Mouse (Mus musculus) cortical plate, adult 2 months (tissue): ENCODE results near the gene Crb1. TPM values are rescaled to one million over a fixed set of nuclear protein-coding genes. Genes with fewer than 3 reads are reported as not detected.
A peak's percentile ranks its signal among the peaks of the same experiment; 100 is the strongest.
"Not testable (repeated sequence)": the region's sequence is repeated elsewhere in the genome, so short reads cannot be mapped to it uniquely, and the experiment has no call there.

ENCODE experiments used
- H3K27ac ChIP-seq: fragments of 200-500 bp; 2 replicates; pipeline ENCODE4 v1.5.1; 2012; ENCODE audit warnings: low read length, control low read depth, inconsistent platforms; ENCODE audit not compliant: insufficient read depth
- H3K4me1 ChIP-seq: fragments of 200-500 bp; 2 replicates; pipeline ENCODE4 v1.6.1; 2011; ENCODE audit warnings: low read length; ENCODE audit not compliant: control insufficient read depth, insufficient read depth
- H3K4me3 ChIP-seq: fragments of 200-500 bp; 2 replicates; pipeline ENCODE4 v1.5.1; 2011; ENCODE audit warnings: mild to moderate bottlenecking, low read length, control low read depth; ENCODE audit not compliant: insufficient read depth
- CTCF ChIP-seq: fragments of 200-500 bp; IDR thresholded peaks from 2 replicates; pipeline ENCODE4 v1.5.1; 2011; ENCODE audit warnings: mild to moderate bottlenecking, control low read depth, low read length; ENCODE audit not compliant: insufficient read depth; ENCODE audit errors: extremely low read depth
- POLR2A ChIP-seq: fragments of 200-500 bp; IDR thresholded peaks from 2 replicates; pipeline ENCODE4 v1.6.1; 2011; ENCODE audit warnings: mild to moderate bottlenecking, low read length, control low read depth; ENCODE audit not compliant: insufficient read depth; ENCODE audit errors: extremely low read depth
- polyA plus RNA-seq: library from polyadenylated mRNA; depleted of rRNA; stranded (reverse); fragments of >200 nt; gene quantifications from 2 replicates; pipeline ENCODE4 v1.2.3, GENCODE M21; 2012; rRNA removed

Crb1 gene
- polyA plus RNA-seq = 0.13 and 0.21 TPM in 2 replicates

- Histone ChIP-seq H3K27ac (no peak within 1 kb of the TSS), H3K4me3 (no peak within 1 kb of the TSS), H3K4me1 (no peaks in the 10 kb centered on the region)
- TF ChIP-seq POLR2A (no peak), CTCF (no peak)
These were observed at the start of gene Crb1 for GRCm38 (mm10) chr1:139376638-139377286. TSS of gene Crb1 (minus strand) at chr1:139377100.

- H3K27ac ChIP-seq = no peak overlapping the region
- H3K4me1 ChIP-seq = peaks cover 12% of the 10 kb centered on the region
- TF ChIP-seq CTCF (no peak), POLR2A (no peak)
These were observed 48.1 kb upstream of the Crb1 start for GRCm38 (mm10) chr1:139425006-139425405.

GRCm38 (mm10) chr1:139423931-139424330 is 47.0 kb upstream of the Crb1 start:
- peak overlapping the region; percentile 15 for H3K4me3 ChIP-seq
- H3K27ac ChIP-seq = no peak overlapping the region
- H3K4me1 ChIP-seq = peaks cover 12% of the 10 kb centered on the region
- TF ChIP-seq POLR2A (no peak), CTCF (no peak)

More at GRCm38 (mm10) chr1:139425006-139425405, 48.1 kb upstream of the Crb1 start:
- peak overlapping the region; percentile 15; the same call in 1 of the 2 replicates for H3K4me3 ChIP-seq

GRCm38 (mm10) chr1:139422941-139423340 is 46.0 kb upstream of the Crb1 start:
- Histone ChIP-seq H3K27ac (no peak overlapping the region), H3K4me3 (peak overlapping the region; percentile 63), H3K4me1 (peaks cover 12% of the 10 kb centered on the region)
- TF ChIP-seq POLR2A (no peak), CTCF (no peak)

GRCm38 (mm10) chr1:139421875-139422791 is 45.2 kb upstream of the Crb1 start, which contains the start of gene Zbtb41:
TSS of gene Zbtb41 (plus strand) at chr1:139422288.
- TF ChIP-seq POLR2A (peak; percentile 73; the same call in 1 of the 2 replicates), CTCF (peak; percentile 44; the same call in 1 of the 2 replicates)
- Histone ChIP-seq H3K4me1 (peaks cover 11% of the 10 kb centered on the region), H3K4me3 (peak within 1 kb of the TSS; percentile 63), H3K27ac (peak within 1 kb of the TSS; percentile 46)

GRCm38 (mm10) chr1:139421521-139421874 is 44.6 kb upstream of the Crb1 start:
- Histone ChIP-seq H3K4me1 (peaks cover 10% of the 10 kb centered on the region), H3K4me3 (peak overlapping the region; percentile 63), H3K27ac (no peak overlapping the region)
- TF ChIP-seq CTCF = no peak
- no peak for TF ChIP-seq POLR2A

GRCm38 (mm10) chr1:139413465-139413864 is 36.6 kb upstream of the Crb1 start:
- TF ChIP-seq CTCF (no peak), POLR2A (no peak)
- Histone ChIP-seq H3K4me1 (no peaks in the 10 kb centered on the region), H3K4me3 (no peak overlapping the region), H3K27ac (no peak overlapping the region)

- H3K27ac ChIP-seq, H3K4me1 ChIP-seq, H3K4me3 ChIP-seq: not testable (repeated sequence)
These were observed 35.5 kb upstream of the Crb1 start for GRCm38 (mm10) chr1:139412365-139412764.

GRCm38 (mm10) chr1:139407701-139408100 is 30.8 kb upstream of the Crb1 start:
- TF ChIP-seq CTCF = 0 out of 2 replicates have a peak, but pooled peaks have one; percentile 3
- no peak for TF ChIP-seq POLR2A
- Histone ChIP-seq H3K4me3 (no peak overlapping the region), H3K4me1 (no peaks in the 10 kb centered on the region), H3K27ac (no peak overlapping the region)
